Mouse (Mus musculus) gastrocnemius, postnatal 10 days (tissue): ENCODE measurements at regions not wholly inside any gene's neighbourhood (a gene's known extent, or its start where the extent isn't known, plus 50 kb on each side); places are given as distances from the start of the nearest gene placed in this dataset.

Source experiments
- DNase-seq: peaks from one replicate; pipeline ENCODE4 v3.0.0; 2021; ENCODE audit warnings: mixed read lengths

DNA sequence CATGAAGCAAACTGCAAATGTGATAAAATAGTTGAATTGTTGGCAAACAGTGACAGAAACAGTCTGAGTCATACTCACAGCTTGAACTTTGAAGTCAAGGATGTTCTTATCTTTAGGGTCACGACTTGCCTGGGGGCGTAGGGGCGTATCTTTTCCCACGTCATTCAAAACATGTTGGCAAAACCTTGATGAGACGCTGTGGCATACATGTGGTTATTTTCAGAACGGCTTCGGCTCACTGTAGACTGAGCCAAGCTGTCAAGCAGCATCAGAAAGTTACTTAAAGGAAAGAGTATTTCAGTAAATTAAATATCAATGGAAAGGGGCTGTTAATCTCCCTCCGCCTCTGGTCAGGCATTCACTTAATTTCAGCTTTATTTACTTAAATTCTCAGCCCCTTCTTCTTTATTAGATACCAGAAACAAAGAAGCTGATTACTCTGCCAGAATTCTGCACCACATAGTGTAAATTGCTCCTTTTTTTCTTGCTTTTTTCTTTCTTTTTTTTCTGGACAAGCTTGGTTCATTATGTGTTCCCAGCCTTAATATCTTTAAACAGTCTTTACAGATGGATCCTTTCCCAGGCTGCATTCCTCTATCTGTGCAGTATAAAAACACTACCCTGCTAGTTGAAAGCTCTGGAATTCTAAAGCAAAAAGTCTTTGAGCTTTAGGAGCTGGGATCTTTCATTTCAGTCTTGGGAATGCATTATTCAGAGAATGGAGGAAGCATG is 302.9 kb upstream of the Epha3 start:
- DNase-seq, result no peak

- no peak for DNase-seq
Measured at GRCm38 (mm10) chr16:64166036-64166435, 302.1 kb upstream of the Epha3 start.

DNA sequence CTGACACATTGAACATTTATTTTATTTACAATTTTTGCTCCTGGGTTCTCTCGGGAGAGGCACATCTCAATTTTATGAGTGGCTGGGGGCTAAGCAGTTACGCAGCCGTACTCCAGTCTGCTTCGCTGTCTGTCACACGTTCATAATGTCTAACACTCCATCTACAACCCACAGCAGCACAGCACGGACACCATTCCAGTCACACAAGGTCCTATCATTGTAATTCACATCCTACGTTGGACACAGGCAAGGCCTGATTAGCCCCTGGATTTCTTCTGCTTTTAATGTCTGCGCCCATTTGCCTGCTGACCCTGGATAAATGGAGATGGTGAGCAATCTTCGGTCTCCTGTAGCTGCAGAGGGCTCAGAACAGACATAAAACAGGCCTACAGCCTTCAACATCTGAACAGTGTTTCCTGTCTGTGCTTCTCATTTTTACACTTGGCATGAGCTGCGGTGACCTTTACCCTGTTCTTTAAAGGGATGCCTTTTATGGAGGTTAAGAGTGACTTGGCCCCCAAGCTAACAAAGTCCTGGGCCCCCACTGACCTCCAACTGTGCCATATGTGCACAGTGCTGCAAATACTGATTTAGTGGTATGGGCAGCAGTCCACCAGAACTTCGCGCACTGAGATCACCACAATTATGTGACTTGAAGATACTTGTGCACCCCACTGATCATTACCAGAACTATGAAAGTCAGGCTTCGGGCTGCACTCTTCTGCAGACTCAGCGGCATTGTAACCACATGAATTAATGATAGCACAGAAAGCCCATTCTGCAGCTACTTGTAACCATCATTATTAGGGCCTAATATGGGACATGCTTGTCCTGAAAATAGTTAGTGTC is 281.9 kb upstream of the Epha3 start:
- no peak for DNase-seq
